Mouse (Mus musculus) brown adipose tissue, adult 24 weeks (tissue): ENCODE measurements around the gene Optc. TPM values are rescaled to one million over a fixed set of nuclear protein-coding genes. Genes with fewer than 3 reads are reported as not detected.

Experiments
- H3K27ac ChIP-seq: fragments of 200-500 bp; replicated peaks from 2 replicates; pipeline ENCODE4 v1.5.1; 2012; ENCODE audit warnings: low read depth, mild to moderate bottlenecking, low read length
- H3K4me1 ChIP-seq: fragments of 200-500 bp; 2 replicates; pipeline ENCODE4 v1.6.1; 2012; ENCODE audit warnings: low read length, mixed read lengths; ENCODE audit not compliant: control insufficient read depth, insufficient read depth, insufficient read length
- H3K4me3 ChIP-seq: fragments of 200-500 bp; 2 replicates; pipeline ENCODE4 v1.5.1; 2012; ENCODE audit warnings: low read depth, mild to moderate bottlenecking, low read length, moderate library complexity; ENCODE audit not compliant: insufficient read depth
- polyA plus RNA-seq: library from polyadenylated mRNA; stranded (reverse); fragments of >200 nt; gene quantifications from 2 replicates; pipeline ENCODE4 v1.2.4, GENCODE M21; 2012; ENCODE audit not compliant: missing spikeins, insufficient read depth, insufficient read length

Optc gene
- not detected in 2 replicates for polyA plus RNA-seq

- peak within 1 kb of the TSS; percentile 49 for H3K4me3 ChIP-seq
- peak within 1 kb of the TSS; percentile 75; the same call in 1 of the 2 replicates for H3K27ac ChIP-seq
- peaks cover 9% of the 10 kb centered on the region for H3K4me1 ChIP-seq
Observed at GRCm38 (mm10) chr1:133907949-133908658, at the start of gene Optc. Gene Optc (minus strand): TSS chr1:133907999.

- 0 out of 2 replicates have a peak overlapping the region, but pooled peaks have one; percentile 2 for H3K27ac ChIP-seq
- H3K4me1 ChIP-seq: peaks cover 20% of the 10 kb centered on the region
- no peak overlapping the region for H3K4me3 ChIP-seq
Observed at GRCm38 (mm10) chr1:133954009-133954408, 46.2 kb upstream of the Optc start.

- Histone ChIP-seq H3K27ac (no peak overlapping the region), H3K4me1 (peaks cover 20% of the 10 kb centered on the region), H3K4me3 (no peak overlapping the region)
Observed at GRCm38 (mm10) chr1:133953261-133953742, 45.5 kb upstream of the Optc start.

GRCm38 (mm10) chr1:133951598-133951997 lies 43.8 kb upstream of the Optc start:
- Histone ChIP-seq H3K4me1 (peaks cover 20% of the 10 kb centered on the region), H3K27ac (no peak overlapping the region), H3K4me3 (no peak overlapping the region)

- H3K27ac ChIP-seq: peak overlapping the region; percentile 59
- H3K4me3 ChIP-seq: no peak overlapping the region
- peaks cover 20% of the 10 kb centered on the region for H3K4me1 ChIP-seq
Observed at GRCm38 (mm10) chr1:133950061-133950782, 42.4 kb upstream of the Optc start.

GRCm38 (mm10) chr1:133945106-133945505 lies 37.3 kb upstream of the Optc start:
- H3K27ac ChIP-seq: no peak overlapping the region
- H3K4me1 ChIP-seq: peaks cover 12% of the 10 kb centered on the region
- no peak overlapping the region for H3K4me3 ChIP-seq

GRCm38 (mm10) chr1:133941904-133942303 lies 34.1 kb upstream of the Optc start:
- Histone ChIP-seq H3K27ac (peak overlapping the region; percentile 94), H3K4me1 (peaks cover 10% of the 10 kb centered on the region), H3K4me3 (no peak overlapping the region)

GRCm38 (mm10) chr1:133941158-133941860 lies 33.5 kb upstream of the Optc start:
- Histone ChIP-seq H3K27ac (peak overlapping the region; percentile 94), H3K4me1 (peaks cover 10% of the 10 kb centered on the region), H3K4me3 (no peak overlapping the region)

- Histone ChIP-seq H3K27ac (peak overlapping the region; percentile 94), H3K4me3 (no peak overlapping the region)
Observed at GRCm38 (mm10) chr1:133940481-133941092, 32.8 kb upstream of the Optc start.

GRCm38 (mm10) chr1:133939708-133940107 lies 31.9 kb upstream of the Optc start:
- no peak overlapping the region; the same call in 1 of the 2 replicates for H3K27ac ChIP-seq
- peaks cover 19% of the 10 kb centered on the region for H3K4me1 ChIP-seq
- no peak overlapping the region for H3K4me3 ChIP-seq

More at GRCm38 (mm10) chr1:133940481-133941092, 32.8 kb upstream of the Optc start:
- peaks cover 11% of the 10 kb centered on the region for H3K4me1 ChIP-seq

- Histone ChIP-seq H3K4me1 (peaks cover 38% of the 10 kb centered on the region), H3K27ac (peak overlapping the region; percentile 99; the same call in 1 of the 2 replicates), H3K4me3 (no peak overlapping the region)
Observed at GRCm38 (mm10) chr1:133936169-133936568, 28.4 kb upstream of the Optc start.

GRCm38 (mm10) chr1:133934354-133934963 lies 26.7 kb upstream of the Optc start:
- Histone ChIP-seq H3K4me1 (peaks cover 46% of the 10 kb centered on the region), H3K4me3 (no peak overlapping the region), H3K27ac (peak overlapping the region; percentile 99)

- H3K27ac ChIP-seq: peak overlapping the region; percentile 99
- no peak overlapping the region for H3K4me3 ChIP-seq
- peaks cover 46% of the 10 kb centered on the region for H3K4me1 ChIP-seq
Observed at GRCm38 (mm10) chr1:133933301-133934195, 25.7 kb upstream of the Optc start.
